Mouse (Mus musculus) embryo, embryonic 10 days (tissue): ENCODE measurements at regions not wholly inside any gene's neighbourhood (a gene's known extent, or its start where the extent isn't known, plus 50 kb on each side); places are given as distances from the start of the nearest gene placed in this dataset.
A peak's percentile ranks its signal among the peaks of the same experiment; 100 is the strongest.

Experiments
- DNase-seq: peaks from one replicate; pipeline ENCODE4 v3.0.0-alpha.2; 2015; ENCODE audit warnings: low spot score

- DNase-seq = no peak
Observed at GRCm38 (mm10) chr12:77135661-77136060, 102.3 kb upstream of the Fut8 start.

GRCm38 (mm10) chr12:77135067-77135466 is 102.9 kb upstream of the Fut8 start:
- DNase-seq = no peak

- DNase-seq = peak; percentile 26
Observed at GRCm38 (mm10) chr12:77134306-77135010, 103.5 kb upstream of the Fut8 start.

- DNase-seq = no peak
Observed at GRCm38 (mm10) chr12:77133465-77134305, 104.2 kb upstream of the Fut8 start.

GRCm38 (mm10) chr12:77131328-77131727 is 106.6 kb upstream of the Fut8 start:
- DNase-seq = no peak

GRCm38 (mm10) chr12:77130526-77130925 is 107.4 kb upstream of the Fut8 start:
- DNase-seq = no peak

GRCm38 (mm10) chr12:77124267-77124666 is 113.7 kb upstream of the Fut8 start:
- no peak for DNase-seq

- DNase-seq = no peak
Observed at GRCm38 (mm10) chr12:77113516-77113915, 124.4 kb upstream of the Fut8 start.

- DNase-seq = no peak
Observed at GRCm38 (mm10) chr12:77112133-77112532, 125.8 kb upstream of the Fut8 start.

GRCm38 (mm10) chr12:77107251-77107650 is 130.7 kb upstream of the Fut8 start:
- DNase-seq = no peak

GRCm38 (mm10) chr12:77105887-77106600 is 131.9 kb upstream of the Fut8 start:
- DNase-seq = no peak

- no peak for DNase-seq
Observed at GRCm38 (mm10) chr12:77100482-77100881, 137.4 kb upstream of the Fut8 start.

- no peak for DNase-seq
Observed at GRCm38 (mm10) chr12:77099521-77099920, 137.5 kb upstream of the Max start.

GRCm38 (mm10) chr12:77098821-77099220 is 136.8 kb upstream of the Max start:
- no peak for DNase-seq

- DNase-seq = no peak
Observed at GRCm38 (mm10) chr12:77097831-77098230, 135.8 kb upstream of the Max start.

- DNase-seq = no peak
Observed at GRCm38 (mm10) chr12:77096461-77096860, 134.5 kb upstream of the Max start.

- DNase-seq = no peak
Observed at GRCm38 (mm10) chr12:77094999-77095915, 133.3 kb upstream of the Max start.

- no peak for DNase-seq
Observed at GRCm38 (mm10) chr12:77094168-77094567, 132.2 kb upstream of the Max start.

GRCm38 (mm10) chr12:77092741-77093140 is 130.7 kb upstream of the Max start:
- DNase-seq = no peak

GRCm38 (mm10) chr12:77092143-77092542 is 130.1 kb upstream of the Max start:
- no peak for DNase-seq

- DNase-seq = no peak
Observed at GRCm38 (mm10) chr12:77091700-77092099, 129.7 kb upstream of the Max start.

- DNase-seq = no peak
Observed at GRCm38 (mm10) chr12:77090525-77090924, 128.5 kb upstream of the Max start.
